Mouse (Mus musculus) forebrain, embryonic 15.5 days (tissue): ENCODE data around the gene Sbk1. TPM values are rescaled to one million over a fixed set of nuclear protein-coding genes. Genes with fewer than 3 reads are reported as not detected.
A peak's percentile ranks its signal among the peaks of the same experiment; 100 is the strongest.

Source experiments
- ATAC-seq: fragments of 200-750 bp; cut with Nextera tagmentation; replicated peaks from 2 replicates; pipeline ENCODE4 v1.8.0; 2017; ENCODE audit warnings: mild to moderate bottlenecking, moderate TSS enrichment, moderate library complexity
- H3K27ac ChIP-seq: fragments of 300-500 bp; sonication (generic); replicated peaks from 2 replicates; pipeline ENCODE4 v1.5.1; 2015; ENCODE audit warnings: mild to moderate bottlenecking, inconsistent platforms
- H3K27me3 ChIP-seq: fragments of 300-500 bp; sonication (generic); 2 replicates; pipeline ENCODE4 v1.6.1; 2015; ENCODE audit warnings: inconsistent platforms
- H3K36me3 ChIP-seq: fragments of 300-500 bp; sonication (generic); 2 replicates; pipeline ENCODE4 v1.6.1; 2015; ENCODE audit warnings: mild to moderate bottlenecking, inconsistent platforms
- H3K4me1 ChIP-seq: fragments of 300-500 bp; sonication (generic); 2 replicates; pipeline ENCODE4 v1.6.1; 2015; ENCODE audit warnings: inconsistent platforms
- H3K4me2 ChIP-seq: fragments of 300-500 bp; sonication (generic); replicated peaks from 2 replicates; pipeline ENCODE4 v1.6.1; 2015; ENCODE audit warnings: mild to moderate bottlenecking, inconsistent platforms
- H3K4me3 ChIP-seq: fragments of 300-500 bp; sonication (generic); 2 replicates; pipeline ENCODE4 v1.5.1; 2015; ENCODE audit warnings: mild to moderate bottlenecking, inconsistent platforms
- H3K9ac ChIP-seq: fragments of 300-500 bp; sonication (generic); replicated peaks from 2 replicates; pipeline ENCODE4 v1.6.1; 2015; ENCODE audit warnings: mild to moderate bottlenecking, inconsistent platforms
- H3K9me3 ChIP-seq: fragments of 300-500 bp; sonication (generic); 2 replicates; pipeline ENCODE4 v1.6.1; 2016; ENCODE audit warnings: inconsistent platforms
- WGBS: fragments of 180-500 bp; shearing (Covaris S2); methylation state at CpG from one replicate; pipeline ENCODE4 v1.1.7; 2015; ENCODE audit warnings: mixed read lengths; 5-methylcytosine and 5-hydroxymethylcytosine counted together
- polyA plus RNA-seq: library from polyadenylated mRNA; unstranded; fragments of >200 nt; fragmentation: Nextera tagmentation; extraction: Ambion mirVana; gene quantifications from 2 replicates; pipeline ENCODE4 v1.2.1, GENCODE M21; 2015

Sbk1 gene
- polyA plus RNA-seq, 1 experiment from 2014 or later: 336 TPM

GRCm38 (mm10) chr7:126272770-126273311, 422 bp downstream of the Sbk1 start:
- Histone ChIP-seq H3K4me3 (peak overlapping the region; percentile 96), H3K27me3 (no peaks in the 10 kb centered on the region), H3K4me2 (peak overlapping the region; percentile 91), H3K27ac (peak overlapping the region; percentile 99), H3K9me3 (no peaks in the 10 kb centered on the region), H3K4me1 (peaks cover 45% of the 10 kb centered on the region), H3K9ac (peak overlapping the region; percentile 100), H3K36me3 (0 out of 2 replicates have a peak, but pooled peaks cover 12% of the 10 kb centered on the region)
- WGBS: 0% methylated on average over 38 of the region's 38 CpGs
- peak; percentile 39 for ATAC-seq

- ATAC-seq: no peak
- H3K9me3 ChIP-seq: no peaks in the 10 kb centered on the region
- peak overlapping the region; percentile 99 for H3K27ac ChIP-seq
- WGBS: 3% methylated on average over 11 of the region's 11 CpGs
- peaks cover 51% of the 10 kb centered on the region for H3K4me1 ChIP-seq
- H3K4me3 ChIP-seq: peak overlapping the region; percentile 96
- peak overlapping the region; percentile 91 for H3K4me2 ChIP-seq
- peak overlapping the region; percentile 100 for H3K9ac ChIP-seq
- H3K27me3 ChIP-seq: no peaks in the 10 kb centered on the region
- H3K36me3 ChIP-seq: peaks cover 17% of the 10 kb centered on the region; the same call in 1 of the 2 replicates
These were observed 1.1 kb downstream of the Sbk1 start for GRCm38 (mm10) chr7:126273351-126274042.

GRCm38 (mm10) chr7:126274137-126274536, 1.7 kb downstream of the Sbk1 start:
- H3K4me3 ChIP-seq: peak overlapping the region; percentile 96
- H3K4me1 ChIP-seq: peaks cover 58% of the 10 kb centered on the region
- no peak for ATAC-seq
- H3K27ac ChIP-seq: peak overlapping the region; percentile 99
- peak overlapping the region; percentile 100 for H3K9ac ChIP-seq
- H3K4me2 ChIP-seq: peak overlapping the region; percentile 91
- no peaks in the 10 kb centered on the region for H3K9me3 ChIP-seq
- peaks cover 18% of the 10 kb centered on the region; the same call in 1 of the 2 replicates for H3K36me3 ChIP-seq
- H3K27me3 ChIP-seq: no peaks in the 10 kb centered on the region
- WGBS: 7% methylated on average over 3 of the region's 3 CpGs

- no peaks in the 10 kb centered on the region for H3K9me3 ChIP-seq
- H3K4me3 ChIP-seq: peak overlapping the region; percentile 96
- H3K27me3 ChIP-seq: no peaks in the 10 kb centered on the region
- H3K27ac ChIP-seq: peak overlapping the region; percentile 99
- no peak for ATAC-seq
- 2% methylated on average over 4 of the region's 4 CpGs for WGBS
- H3K36me3 ChIP-seq: peaks cover 22% of the 10 kb centered on the region; the same call in 1 of the 2 replicates
- H3K4me2 ChIP-seq: peak overlapping the region; percentile 91
- peak overlapping the region; percentile 100 for H3K9ac ChIP-seq
- H3K4me1 ChIP-seq: peaks cover 63% of the 10 kb centered on the region
These were observed 2.2 kb downstream of the Sbk1 start for GRCm38 (mm10) chr7:126274626-126275025.

GRCm38 (mm10) chr7:126275711-126276110, 3.3 kb downstream of the Sbk1 start:
- H3K9ac ChIP-seq: peak overlapping the region; percentile 100
- peaks cover 73% of the 10 kb centered on the region for H3K4me1 ChIP-seq
- H3K27me3 ChIP-seq: no peaks in the 10 kb centered on the region
- no peak for ATAC-seq
- H3K36me3 ChIP-seq: peaks cover 31% of the 10 kb centered on the region; the same call in 1 of the 2 replicates
- 72% methylated on average over 5 of the region's 5 CpGs for WGBS
- peak overlapping the region; percentile 91 for H3K4me2 ChIP-seq
- H3K9me3 ChIP-seq: no peaks in the 10 kb centered on the region
- peak overlapping the region; percentile 96 for H3K4me3 ChIP-seq
- peak overlapping the region; percentile 7; the same call in 1 of the 2 replicates for H3K27ac ChIP-seq

GRCm38 (mm10) chr7:126276297-126276696, 3.9 kb downstream of the Sbk1 start:
- H3K4me1 ChIP-seq: peaks cover 71% of the 10 kb centered on the region
- no peaks in the 10 kb centered on the region for H3K27me3 ChIP-seq
- H3K4me2 ChIP-seq: peak overlapping the region; percentile 91
- WGBS: 40% methylated on average over 6 of the region's 6 CpGs
- peak overlapping the region; percentile 100 for H3K9ac ChIP-seq
- no peaks in the 10 kb centered on the region for H3K9me3 ChIP-seq
- H3K4me3 ChIP-seq: peak overlapping the region; percentile 96
- no peak for ATAC-seq
- no peak overlapping the region for H3K27ac ChIP-seq
- H3K36me3 ChIP-seq: peaks cover 37% of the 10 kb centered on the region

GRCm38 (mm10) chr7:126277536-126278295, 5.3 kb downstream of the Sbk1 start:
- WGBS: 58% methylated on average over 22 of the region's 22 CpGs
- H3K36me3 ChIP-seq: peaks cover 45% of the 10 kb centered on the region

GRCm38 (mm10) chr7:126278799-126279198, 6.4 kb downstream of the Sbk1 start:
- peaks cover 87% of the 10 kb centered on the region for H3K4me1 ChIP-seq
- no peak for ATAC-seq

More at GRCm38 (mm10) chr7:126277536-126278295, 5.3 kb downstream of the Sbk1 start:
- peak overlapping the region; percentile 100 for H3K9ac ChIP-seq
- no peaks in the 10 kb centered on the region for H3K27me3 ChIP-seq
- H3K4me2 ChIP-seq: peak overlapping the region; percentile 91
- H3K4me3 ChIP-seq: peak overlapping the region; percentile 96
- ATAC-seq: no peak
- no peak overlapping the region for H3K27ac ChIP-seq
- peaks cover 79% of the 10 kb centered on the region for H3K4me1 ChIP-seq
- no peaks in the 10 kb centered on the region for H3K9me3 ChIP-seq

GRCm38 (mm10) chr7:126279774-126280482, 7.5 kb downstream of the Sbk1 start:
- no peaks in the 10 kb centered on the region for H3K27me3 ChIP-seq
- peaks cover 92% of the 10 kb centered on the region for H3K4me1 ChIP-seq
- H3K36me3 ChIP-seq: peaks cover 55% of the 10 kb centered on the region
- H3K9me3 ChIP-seq: no peaks in the 10 kb centered on the region
- no peak overlapping the region for H3K27ac ChIP-seq
- no peak overlapping the region for H3K9ac ChIP-seq
- WGBS: 74% methylated on average over 8 of the region's 8 CpGs
- no peak for ATAC-seq
- H3K4me3 ChIP-seq: no peak overlapping the region
- 0 out of 2 replicates have a peak overlapping the region, but pooled peaks have one; percentile 4 for H3K4me2 ChIP-seq

More at GRCm38 (mm10) chr7:126278799-126279198, 6.4 kb downstream of the Sbk1 start:
- no peak overlapping the region for H3K27ac ChIP-seq
- no peak overlapping the region; the same call in 1 of the 2 replicates for H3K9ac ChIP-seq
- H3K4me3 ChIP-seq: no peak overlapping the region; the same call in 1 of the 2 replicates
- H3K36me3 ChIP-seq: peaks cover 51% of the 10 kb centered on the region
- no peaks in the 10 kb centered on the region for H3K27me3 ChIP-seq
- H3K4me2 ChIP-seq: peak overlapping the region; percentile 91; the same call in 1 of the 2 replicates
- WGBS: 86% methylated on average over 5 of the region's 5 CpGs
- no peaks in the 10 kb centered on the region for H3K9me3 ChIP-seq

GRCm38 (mm10) chr7:126280696-126281095, 8.3 kb downstream of the Sbk1 start:
- no peak overlapping the region for H3K9ac ChIP-seq
- H3K36me3 ChIP-seq: peaks cover 49% of the 10 kb centered on the region
- no peak overlapping the region for H3K4me2 ChIP-seq
- ATAC-seq: no peak
- no peak overlapping the region for H3K4me3 ChIP-seq
- 72% methylated on average over 6 of the region's 6 CpGs for WGBS
- H3K4me1 ChIP-seq: peaks cover 92% of the 10 kb centered on the region
- H3K27me3 ChIP-seq: no peaks in the 10 kb centered on the region
- H3K9me3 ChIP-seq: no peaks in the 10 kb centered on the region
- H3K27ac ChIP-seq: no peak overlapping the region

- Histone ChIP-seq H3K27me3 (no peaks in the 10 kb centered on the region), H3K9ac (no peak overlapping the region), H3K9me3 (no peaks in the 10 kb centered on the region), H3K4me3 (no peak overlapping the region), H3K4me2 (no peak overlapping the region), H3K27ac (no peak overlapping the region), H3K4me1 (peaks cover 92% of the 10 kb centered on the region), H3K36me3 (peaks cover 46% of the 10 kb centered on the region)
- 73% methylated on average over 16 of the region's 16 CpGs for WGBS
- ATAC-seq: no peak
These were observed 9.7 kb downstream of the Sbk1 start for GRCm38 (mm10) chr7:126281876-126282682.
